Mouse (Mus musculus) layer of hippocampus, postnatal 10 days (tissue): ENCODE measurements at regions not wholly inside any gene's neighbourhood (a gene's known extent, or its start where the extent isn't known, plus 50 kb on each side); places are given as distances from the start of the nearest gene placed in this dataset.

Source experiments
- DNase-seq, 2 experiments: peaks; one replicate each; pipeline ENCODE4 v3.0.0; 2021; ENCODE audit warnings: low spot score in 2 of 2

DNA sequence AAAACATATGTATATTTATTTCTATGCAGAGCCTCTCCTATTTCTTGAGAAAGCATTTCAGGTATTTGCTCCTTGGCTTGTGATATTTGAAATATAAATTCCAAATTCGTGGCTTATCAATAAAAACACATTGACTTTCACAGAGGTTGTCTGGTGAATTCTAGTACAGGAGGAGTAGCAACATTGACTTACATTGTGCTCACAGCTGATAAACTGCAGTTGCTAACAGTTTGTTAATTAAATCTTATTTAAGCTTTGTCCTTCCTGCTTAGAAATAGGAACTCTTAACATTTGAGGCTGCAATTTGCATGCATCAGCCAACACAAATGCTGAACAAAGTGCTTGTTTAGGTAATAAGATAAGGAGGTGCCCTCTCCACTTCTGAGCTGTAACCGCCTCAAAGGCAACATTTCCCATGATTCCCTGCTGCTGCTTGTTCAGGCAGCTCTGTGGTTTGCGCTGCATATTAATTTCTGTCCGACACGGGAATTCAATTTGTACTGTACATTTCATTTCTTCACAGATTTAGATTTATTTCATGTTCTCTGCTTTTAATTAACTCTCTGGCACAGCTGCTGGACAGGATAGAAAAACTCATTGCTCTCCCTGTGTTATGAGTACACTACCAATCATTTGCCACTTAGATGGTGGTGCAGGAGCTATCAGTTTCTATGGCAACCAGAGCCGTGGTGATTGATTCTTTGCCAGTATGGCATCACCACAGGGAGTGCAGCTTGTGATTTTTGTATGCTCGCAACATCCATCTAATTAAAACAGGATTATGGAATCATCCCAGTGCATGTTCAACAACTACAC lies 219.0 kb downstream of the Zfp352 start:
- peak; percentile 51 to 58 for DNase-seq

- DNase-seq = no peak
Observed at GRCm38 (mm10) chr4:90438191-90438922, 219.7 kb downstream of the Zfp352 start.

DNA sequence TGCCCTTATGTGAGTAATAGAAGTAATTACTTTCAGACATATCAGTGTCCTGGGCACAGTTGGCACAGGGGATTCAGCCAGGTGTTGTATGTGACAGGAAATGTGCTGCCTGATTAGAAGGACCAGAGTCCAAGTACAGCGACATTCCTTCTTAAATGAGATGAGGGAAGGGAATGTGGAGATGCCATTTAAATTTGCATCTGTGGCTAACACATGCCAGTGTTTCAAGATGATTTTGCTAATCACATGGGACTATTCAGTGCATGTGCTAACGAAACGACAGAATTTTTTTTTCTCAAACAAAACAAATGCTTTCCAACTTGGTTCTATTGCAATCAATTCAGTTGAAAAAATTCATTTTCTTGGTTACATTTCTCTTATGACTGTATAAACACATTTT lies 226.6 kb downstream of the Zfp352 start:
- no peak for DNase-seq

GRCm38 (mm10) chr4:90452576-90452975 lies 234.0 kb downstream of the Zfp352 start:
- DNase-seq = no peak

- no peak for DNase-seq
Observed at GRCm38 (mm10) chr4:90453029-90453428, 234.4 kb downstream of the Zfp352 start.

DNA sequence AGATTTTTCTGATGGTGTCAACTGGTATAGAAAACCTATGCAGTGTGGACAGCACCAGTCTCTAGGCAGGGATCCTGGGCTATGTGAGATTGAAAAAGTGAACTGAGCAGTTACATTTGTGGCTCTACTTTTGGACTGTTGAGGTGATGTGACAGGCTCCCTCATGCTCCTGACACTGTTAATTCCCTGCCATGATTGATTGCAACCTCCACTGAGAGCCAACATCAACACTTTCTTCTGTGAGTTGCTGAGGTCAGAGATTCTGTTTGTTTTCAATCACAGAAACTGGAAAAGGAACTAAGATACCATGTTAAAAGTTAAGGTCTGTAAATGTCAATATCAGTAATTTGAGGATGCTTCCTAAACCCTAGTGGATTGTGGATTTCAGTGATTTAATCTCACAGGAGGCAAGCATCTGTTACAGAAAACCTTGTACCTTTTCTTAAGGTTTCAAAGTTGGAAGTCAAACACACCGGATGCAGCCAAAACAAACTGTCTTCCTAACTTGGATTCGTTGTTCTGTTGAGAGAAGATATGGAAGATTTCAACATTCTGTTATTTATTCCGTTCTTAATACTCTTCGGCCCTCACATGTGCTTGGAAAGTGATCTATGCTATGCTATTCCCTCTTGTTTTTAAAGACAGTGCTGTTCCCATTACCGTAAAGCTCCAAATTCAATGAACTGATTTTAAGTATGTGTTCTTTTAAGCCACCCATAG lies 278.4 kb downstream of the Zfp352 start:
- no peak for DNase-seq
